Mouse (Mus musculus) forebrain, embryonic 10.5 days (tissue): Measurements from ENCODE around the gene St6gal2. TPM values are rescaled to one million over a fixed set of nuclear protein-coding genes. Genes with fewer than 3 reads are reported as not detected.

Source experiments
- DNase-seq: peaks from one replicate; pipeline ENCODE4 v3.0.0-alpha.2; 2017; ENCODE audit warnings: low spot score; ENCODE audit errors: extremely low spot score
- H3K27ac ChIP-seq: fragments of 300-500 bp; sonication (generic); 2 replicates; pipeline ENCODE4 v1.5.1; 2016; ENCODE audit warnings: mild to moderate bottlenecking
- H3K27me3 ChIP-seq: fragments of 300-500 bp; sonication (generic); 2 replicates; pipeline ENCODE4 v1.6.1; 2016; ENCODE audit warnings: mild to moderate bottlenecking; ENCODE audit not compliant: poor library complexity, severe bottlenecking
- H3K36me3 ChIP-seq: fragments of 300-500 bp; sonication (generic); replicated peaks from 2 replicates; pipeline ENCODE4 v1.6.1; 2016; ENCODE audit warnings: mild to moderate bottlenecking, moderate library complexity
- H3K4me1 ChIP-seq: fragments of 300-500 bp; sonication (generic); 2 replicates; pipeline ENCODE4 v1.6.1; 2016
- H3K4me3 ChIP-seq: fragments of 300-500 bp; sonication (generic); 2 replicates; pipeline ENCODE4 v1.5.1; 2016; ENCODE audit warnings: mild to moderate bottlenecking, moderate library complexity
- H3K9me3 ChIP-seq: fragments of 300-500 bp; sonication (generic); 2 replicates; pipeline ENCODE4 v1.6.1; 2016; ENCODE audit warnings: mild to moderate bottlenecking, moderate library complexity
- WGBS: fragments of 180-500 bp; shearing (Covaris S2); methylation state at CpG from one replicate; pipeline ENCODE4 v1.1.7; 2016; 5-methylcytosine and 5-hydroxymethylcytosine counted together
- polyA plus RNA-seq: library from polyadenylated mRNA; unstranded; fragments of >200 nt; fragmentation: Nextera tagmentation; extraction: Ambion mirVana; gene quantifications from 2 replicates; pipeline ENCODE4 v1.2.1, GENCODE M21; 2016

The St6gal2 gene
- 5.8 and 7.6 TPM in 2 replicates for polyA plus RNA-seq

DNA sequence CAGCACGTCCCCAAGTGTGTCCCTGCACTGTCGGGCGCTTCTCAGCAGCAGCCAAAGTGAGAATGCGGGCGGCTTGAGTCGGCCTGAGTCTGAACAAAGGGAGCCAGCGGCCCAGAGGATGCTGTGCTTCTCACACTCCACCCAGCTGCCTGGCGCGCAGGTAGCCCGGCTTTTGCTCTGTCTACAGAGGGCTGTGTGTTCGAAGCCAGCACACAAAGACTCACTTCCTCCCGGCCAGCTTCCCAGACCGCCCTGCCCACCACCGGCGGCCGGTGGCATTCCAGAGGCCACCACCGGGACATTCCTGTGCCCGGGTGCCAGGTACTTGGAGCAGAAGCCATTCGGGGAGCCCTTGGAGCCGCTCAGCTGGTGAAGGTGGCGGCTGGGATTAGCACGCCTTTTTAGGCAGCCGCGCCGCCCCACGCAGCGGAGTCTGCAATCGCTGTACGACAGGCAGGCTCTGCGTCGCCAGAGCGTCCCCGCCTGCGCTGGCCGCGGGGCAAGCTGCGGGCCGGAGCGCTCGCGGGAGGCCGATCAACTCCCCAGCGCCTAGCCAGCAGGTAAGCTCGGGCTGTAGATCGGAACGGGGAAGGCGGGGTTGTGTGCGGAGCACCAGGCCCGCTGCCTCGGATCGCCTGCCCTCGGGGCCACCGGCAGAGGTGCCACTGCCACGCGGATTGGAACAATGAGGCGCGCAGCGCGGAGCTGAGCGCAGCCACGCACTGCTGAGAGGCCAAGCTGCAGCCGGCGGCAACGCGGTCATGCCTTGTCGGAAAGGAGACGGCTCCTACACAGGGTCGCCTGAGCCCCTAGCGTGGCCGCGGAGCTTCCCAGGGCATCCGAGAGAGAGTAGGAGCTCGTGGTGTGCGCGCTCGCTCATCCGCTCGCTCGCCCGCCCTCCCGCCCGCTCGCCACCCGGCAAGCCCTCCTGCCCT lies at the start of gene St6gal2:
Gene St6gal2, plus strand, starts transcription at position 133 of the 935 bp plus-strand sequence.
- DNase-seq: peak; percentile 73
- WGBS: under 1% methylated on average over 76 of the region's 84 CpGs
- Histone ChIP-seq H3K4me3 (peak within 1 kb of the TSS; percentile 75), H3K27me3 (peaks cover 36% of the 10 kb centered on the region), H3K36me3 (no peaks in the 10 kb centered on the region), H3K27ac (peak within 1 kb of the TSS; percentile 95), H3K9me3 (no peaks in the 10 kb centered on the region), H3K4me1 (peaks cover 24% of the 10 kb centered on the region)

DNA sequence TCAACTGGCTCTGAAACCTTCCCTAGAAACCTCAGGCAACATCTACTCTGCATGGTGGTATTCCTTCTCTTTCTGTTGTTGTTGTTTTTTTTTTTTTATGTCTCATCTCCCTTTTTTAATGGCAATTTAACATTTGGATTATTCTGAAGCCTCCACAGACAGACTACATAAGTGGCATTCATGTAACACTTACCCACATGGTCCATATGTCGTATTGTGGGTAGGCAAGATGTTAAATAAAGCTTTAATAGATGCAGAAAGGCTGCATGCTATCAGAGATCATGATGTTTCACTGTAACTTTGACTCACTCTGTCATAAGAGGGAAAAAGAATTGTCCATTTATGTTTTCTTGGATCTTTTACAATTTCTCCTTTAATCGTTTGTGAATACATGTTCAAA lies 39.1 kb upstream of the St6gal2 start:
- H3K9me3 ChIP-seq: no peaks in the 10 kb centered on the region
- no peaks in the 10 kb centered on the region for H3K27me3 ChIP-seq
- H3K27ac ChIP-seq: no peak overlapping the region
- no peak overlapping the region for H3K4me3 ChIP-seq
- no peaks in the 10 kb centered on the region for H3K36me3 ChIP-seq
- H3K4me1 ChIP-seq: no peaks in the 10 kb centered on the region
- DNase-seq: no peak
- WGBS: 87% methylated on average over 2 of the region's 2 CpGs

DNA sequence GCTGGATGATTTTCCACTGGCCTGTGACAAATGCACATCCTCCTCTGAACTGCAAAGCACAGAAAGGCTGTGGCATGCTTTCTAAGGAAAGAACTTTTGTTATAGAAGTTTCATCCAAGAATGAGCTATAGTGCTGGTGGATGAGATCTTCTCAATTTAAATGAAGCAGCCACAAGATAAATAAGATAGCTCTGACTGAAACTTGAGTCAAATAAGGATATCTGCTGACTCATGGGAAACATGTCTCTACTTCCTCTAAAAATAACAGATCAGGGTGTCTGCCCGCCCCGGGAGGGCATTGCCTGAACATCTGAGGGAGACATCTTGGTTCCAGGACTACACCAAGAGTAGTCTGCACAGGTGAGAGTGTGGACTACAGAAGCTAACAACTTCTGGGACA lies 28.7 kb upstream of the St6gal2 start:
- no peaks in the 10 kb centered on the region for H3K4me1 ChIP-seq
- no peaks in the 10 kb centered on the region for H3K9me3 ChIP-seq
- WGBS: 89% methylated on average over 2 of the region's 2 CpGs
- no peak overlapping the region for H3K27ac ChIP-seq
- DNase-seq: no peak
- H3K36me3 ChIP-seq: no peaks in the 10 kb centered on the region
- H3K27me3 ChIP-seq: no peaks in the 10 kb centered on the region
- no peak overlapping the region for H3K4me3 ChIP-seq

DNA sequence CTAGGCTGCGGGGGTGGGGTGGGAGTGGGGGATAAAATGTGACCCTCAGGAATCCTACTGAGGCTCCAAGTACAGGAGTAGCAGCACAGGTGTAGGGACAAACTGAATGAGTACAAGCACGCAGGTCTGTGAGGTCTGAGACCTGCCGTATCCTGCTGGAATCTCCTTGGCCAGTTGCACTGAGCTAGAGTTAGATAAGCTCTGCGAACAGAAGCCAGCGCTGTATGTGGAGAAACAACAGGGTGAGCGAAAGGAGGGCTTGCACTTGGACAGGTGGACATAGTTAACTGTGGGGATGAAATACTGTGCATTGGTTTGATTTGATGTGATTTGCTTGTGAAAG lies 974 bp downstream of the St6gal2 start:
- Histone ChIP-seq H3K27me3 (peaks cover 36% of the 10 kb centered on the region), H3K4me3 (peak overlapping the region; percentile 75)
- 1% methylated on average over 6 of the region's 6 CpGs for WGBS

DNA sequence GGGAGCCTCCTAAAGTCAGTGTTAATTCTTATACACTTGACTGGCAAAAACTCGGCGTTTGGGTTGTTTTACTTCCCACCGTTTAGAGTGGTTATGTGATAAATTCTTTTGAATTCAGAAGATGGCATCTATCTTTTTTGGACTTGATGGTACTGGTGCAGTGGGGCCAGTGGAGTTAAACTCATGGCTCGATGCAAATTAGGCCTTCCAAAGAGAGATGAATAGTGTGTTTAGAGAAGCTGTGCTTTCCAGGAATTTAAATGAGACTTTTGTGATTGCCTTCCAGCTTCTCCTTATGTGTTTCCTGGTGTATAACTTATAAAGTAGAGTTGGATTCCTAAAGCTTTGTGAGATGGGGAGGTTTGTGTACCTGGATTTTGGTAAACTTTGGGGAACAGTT lies 1.5 kb downstream of the St6gal2 start:
- H3K27ac ChIP-seq: peak overlapping the region; percentile 95; the same call in 1 of the 2 replicates
- H3K27me3 ChIP-seq: peaks cover 36% of the 10 kb centered on the region
- no peak for DNase-seq
- H3K4me3 ChIP-seq: peak overlapping the region; percentile 75
- H3K36me3 ChIP-seq: no peaks in the 10 kb centered on the region
- H3K9me3 ChIP-seq: no peaks in the 10 kb centered on the region
- H3K4me1 ChIP-seq: peaks cover 24% of the 10 kb centered on the region
- 26% methylated on average over 4 of the region's 4 CpGs for whole genome bisulfite sequencing

More for the DNA sequence above, 974 bp downstream of the St6gal2 start:
- H3K9me3 ChIP-seq: no peaks in the 10 kb centered on the region
- no peak for DNase-seq
- peaks cover 24% of the 10 kb centered on the region for H3K4me1 ChIP-seq
- no peaks in the 10 kb centered on the region for H3K36me3 ChIP-seq
- H3K27ac ChIP-seq: peak overlapping the region; percentile 95

DNA sequence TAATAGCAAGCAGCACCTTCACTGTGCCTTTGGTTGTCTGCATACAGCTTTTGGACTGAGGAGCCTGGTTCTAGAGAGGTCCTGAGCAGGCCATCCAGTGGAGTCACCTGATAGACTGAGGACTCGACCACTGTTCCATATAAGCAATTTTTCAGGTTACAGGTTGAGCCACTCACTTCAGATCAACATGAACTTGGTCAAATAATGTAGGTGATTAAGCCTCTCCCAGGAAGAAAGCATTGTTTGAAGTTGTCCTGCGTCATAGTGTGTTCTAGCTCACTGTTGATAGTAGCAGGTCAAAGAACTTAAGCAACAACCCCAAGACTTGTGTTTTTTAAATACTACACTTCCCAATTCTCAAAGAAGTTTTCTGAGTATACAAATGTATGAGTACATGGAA lies 5.8 kb downstream of the St6gal2 start:
- no peak overlapping the region for H3K27ac ChIP-seq
- no peak overlapping the region for H3K4me3 ChIP-seq
- H3K36me3 ChIP-seq: no peaks in the 10 kb centered on the region
- DNase-seq: no peak
- peaks cover 18% of the 10 kb centered on the region; the same call in 1 of the 2 replicates for H3K27me3 ChIP-seq
- 88% methylated on average over 2 of the region's 2 CpGs for WGBS
- H3K9me3 ChIP-seq: no peaks in the 10 kb centered on the region
- peaks cover 12% of the 10 kb centered on the region for H3K4me1 ChIP-seq

DNA sequence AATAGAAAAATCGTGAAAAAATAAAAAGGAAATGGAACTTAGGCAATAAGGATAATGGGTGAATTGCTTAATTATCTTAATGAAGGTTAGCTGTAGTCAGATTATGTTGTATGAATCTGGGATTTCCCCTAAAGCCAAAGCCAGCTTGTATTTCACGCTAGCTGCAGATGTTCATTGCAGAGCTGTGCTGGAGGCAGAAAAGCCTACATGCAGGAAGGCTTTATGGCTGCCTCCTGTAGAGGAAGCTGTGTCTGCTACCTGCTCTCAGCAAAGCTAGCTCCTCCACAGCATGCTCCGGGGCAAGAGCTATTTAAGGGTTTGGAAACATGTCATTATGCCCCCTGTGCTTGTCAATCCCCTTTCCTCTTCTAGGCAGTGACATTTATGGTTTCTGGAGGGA lies 9.3 kb downstream of the St6gal2 start:
- DNase-seq: no peak
- Histone ChIP-seq H3K27ac (no peak overlapping the region), H3K4me3 (no peak overlapping the region), H3K27me3 (no peaks in the 10 kb centered on the region), H3K4me1 (peaks cover 8% of the 10 kb centered on the region; the same call in 1 of the 2 replicates), H3K36me3 (no peaks in the 10 kb centered on the region), H3K9me3 (no peaks in the 10 kb centered on the region)
- WGBS: 74% methylated on average over 3 of the region's 3 CpGs

DNA sequence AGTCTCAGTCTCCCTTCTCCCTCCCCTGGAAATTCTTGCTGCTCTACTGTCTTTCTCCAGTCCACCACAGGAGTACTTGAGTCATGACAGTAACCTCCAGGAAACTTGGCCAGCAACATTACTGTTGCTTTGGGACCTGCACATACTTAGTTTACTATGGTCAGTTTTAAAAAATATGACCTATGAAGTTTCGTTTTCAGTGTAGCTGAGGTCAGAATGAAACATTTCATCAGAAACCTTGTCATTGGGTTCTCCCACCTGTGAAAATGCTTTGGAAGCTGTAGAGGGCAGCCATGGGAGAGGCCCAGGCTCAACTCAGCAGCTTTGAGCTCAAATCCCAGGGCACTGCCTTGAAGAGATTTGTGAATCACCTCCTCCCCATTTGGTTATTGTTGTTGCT lies 15.0 kb downstream of the St6gal2 start:
- WGBS: 94% methylated on average over 1 of the region's 1 CpGs
- Histone ChIP-seq H3K27me3 (no peaks in the 10 kb centered on the region), H3K4me1 (peaks cover 8% of the 10 kb centered on the region; the same call in 1 of the 2 replicates), H3K36me3 (no peaks in the 10 kb centered on the region), H3K4me3 (no peak overlapping the region), H3K27ac (no peak overlapping the region), H3K9me3 (no peaks in the 10 kb centered on the region)
- DNase-seq: no peak

DNA sequence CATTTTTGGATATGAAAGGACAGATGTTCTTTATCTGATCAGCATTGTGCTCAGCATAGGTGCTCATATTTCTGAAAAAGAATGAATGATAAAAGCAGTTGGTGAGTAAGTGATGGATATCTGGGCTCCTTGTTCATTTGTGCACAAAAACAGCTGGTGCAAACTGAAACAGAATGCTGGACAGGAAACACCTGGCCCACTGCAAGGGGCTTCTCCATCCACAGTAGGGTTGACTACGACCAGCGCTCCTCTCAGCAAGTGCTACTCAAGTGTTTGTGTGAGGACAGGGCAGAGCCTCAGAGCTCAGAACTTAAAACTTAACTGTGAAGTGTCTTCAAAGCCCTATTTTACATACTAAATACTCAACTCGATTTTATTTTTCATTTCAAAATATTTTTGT lies 22.4 kb downstream of the St6gal2 start:
- no peak overlapping the region for H3K4me3 ChIP-seq
- no peaks in the 10 kb centered on the region for H3K4me1 ChIP-seq
- no peak for DNase-seq
- H3K27me3 ChIP-seq: no peaks in the 10 kb centered on the region
- no peaks in the 10 kb centered on the region for H3K36me3 ChIP-seq
- 84% methylated on average over 3 of the region's 3 CpGs for WGBS
- H3K9me3 ChIP-seq: no peaks in the 10 kb centered on the region
- H3K27ac ChIP-seq: no peak overlapping the region

DNA sequence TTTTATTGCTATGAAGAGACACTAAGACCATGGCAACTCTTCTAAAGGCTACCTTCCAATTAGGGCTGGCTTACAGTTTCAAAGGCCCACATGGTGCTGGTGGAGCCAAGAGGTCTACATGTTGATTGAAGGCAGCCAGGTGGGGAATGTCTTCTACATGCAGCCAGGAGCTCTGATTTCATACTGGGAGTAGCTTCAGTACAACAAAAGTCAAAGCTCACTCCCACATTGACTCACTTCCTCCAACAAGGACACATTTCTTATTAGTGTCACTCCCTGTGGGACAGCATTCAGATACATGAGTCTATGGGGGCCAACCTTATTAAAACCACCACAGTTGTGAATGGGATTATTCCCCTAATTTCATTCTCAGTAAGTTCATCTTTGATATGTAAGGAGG lies 23.8 kb downstream of the St6gal2 start:
- no peak for DNase-seq
- H3K36me3 ChIP-seq: no peaks in the 10 kb centered on the region
- H3K4me3 ChIP-seq: no peak overlapping the region

DNA sequence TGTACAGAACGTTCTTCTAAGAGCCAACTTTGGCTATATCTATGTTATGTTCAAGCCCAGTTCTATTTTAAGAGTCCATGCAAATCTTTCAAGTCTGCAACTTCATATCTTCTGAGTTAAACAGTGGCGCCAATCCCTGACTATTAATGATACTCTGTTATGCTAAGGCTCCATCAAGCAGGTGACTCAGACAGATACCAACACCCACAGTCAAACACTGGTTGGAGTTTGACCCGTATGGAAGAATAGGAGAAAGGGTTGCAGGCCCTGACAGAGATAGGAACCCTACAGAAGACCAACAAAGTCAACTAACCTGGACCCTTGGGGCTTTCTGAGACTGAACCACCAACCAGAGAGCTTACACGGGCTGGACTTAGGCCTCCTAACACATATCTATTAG lies 30.8 kb downstream of the St6gal2 start:
- Histone ChIP-seq H3K27me3 (no peaks in the 10 kb centered on the region), H3K36me3 (0 out of 2 replicates have a peak, but pooled peaks cover 4% of the 10 kb centered on the region), H3K9me3 (no peaks in the 10 kb centered on the region), H3K27ac (no peak overlapping the region), H3K4me1 (no peaks in the 10 kb centered on the region), H3K4me3 (no peak overlapping the region)
- no peak for DNase-seq
- 87% methylated on average over 4 of the region's 4 CpGs for WGBS

More for the DNA sequence above, 23.8 kb downstream of the St6gal2 start:
- no peaks in the 10 kb centered on the region for H3K9me3 ChIP-seq
- no peaks in the 10 kb centered on the region for H3K4me1 ChIP-seq
- H3K27ac ChIP-seq: no peak overlapping the region
- H3K27me3 ChIP-seq: no peaks in the 10 kb centered on the region

DNA sequence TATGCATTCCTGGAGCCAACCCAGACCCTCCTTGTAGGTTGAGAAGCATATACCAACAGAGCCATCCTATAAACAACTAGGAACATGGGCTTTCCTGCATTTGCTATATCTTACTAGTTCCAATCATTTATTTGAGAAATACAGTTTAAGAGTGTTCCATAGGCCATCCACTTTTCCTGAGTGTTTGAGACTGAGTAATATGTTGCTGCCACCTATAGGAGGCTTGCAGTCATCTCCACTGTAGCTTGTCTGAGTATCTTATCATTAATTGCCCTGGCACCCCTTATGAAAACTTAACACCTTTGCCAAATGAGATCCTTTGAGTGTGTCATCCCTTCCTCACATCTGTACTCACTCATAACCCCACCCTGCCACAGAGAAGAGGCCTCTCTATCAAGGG lies 32.2 kb downstream of the St6gal2 start:
- Histone ChIP-seq H3K27me3 (no peaks in the 10 kb centered on the region), H3K4me1 (no peaks in the 10 kb centered on the region), H3K36me3 (peaks cover 9% of the 10 kb centered on the region), H3K4me3 (no peak overlapping the region), H3K9me3 (no peaks in the 10 kb centered on the region), H3K27ac (no peak overlapping the region)
- no peak for DNase-seq

DNA sequence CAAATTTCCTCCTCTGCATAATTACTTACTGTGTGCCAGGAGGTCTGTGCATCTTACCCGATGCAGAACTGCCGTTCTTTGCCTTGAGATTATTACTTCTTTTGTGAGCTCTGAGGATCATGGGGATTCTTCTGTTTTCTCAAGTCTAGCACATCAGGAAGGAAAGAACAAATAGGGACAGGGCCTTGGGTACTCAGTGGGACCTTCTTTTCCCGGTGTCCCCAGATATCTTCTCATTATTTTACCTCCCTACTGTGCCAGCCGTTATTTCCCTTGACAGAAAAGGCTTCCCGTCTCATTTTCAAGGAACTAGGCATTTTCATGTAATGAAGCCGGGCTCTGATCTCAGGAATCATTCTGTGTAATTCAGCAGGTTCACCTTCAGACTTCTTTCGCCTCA lies 34.2 kb downstream of the St6gal2 start:
- no peaks in the 10 kb centered on the region for H3K9me3 ChIP-seq
- no peak overlapping the region for H3K27ac ChIP-seq
- no peak overlapping the region for H3K4me3 ChIP-seq
- H3K36me3 ChIP-seq: peaks cover 15% of the 10 kb centered on the region
- DNase-seq: no peak
- 83% methylated on average over 7 of the region's 7 CpGs for WGBS
- H3K4me1 ChIP-seq: no peaks in the 10 kb centered on the region
- H3K27me3 ChIP-seq: no peaks in the 10 kb centered on the region
